Mouse (Mus musculus) gastrocnemius, adult 18-20 months (tissue): Measurements from ENCODE around the gene Naif1. TPM values are rescaled to one million over a fixed set of nuclear protein-coding genes. Genes with fewer than 3 reads are reported as not detected.

Experiments
- DNase-seq: peaks from one replicate; pipeline ENCODE4 v3.0.0; 2021; ENCODE audit warnings: low spot score
- total RNA-seq, 2 experiments: library from RNA; stranded (reverse); gene quantifications; 2 replicates each; pipeline ENCODE4 v1.2.3; 2021

The Naif1 gene
- total RNA-seq, 2 experiments from 2014 or later = 2.6 to 3.0 TPM

- no peak for DNase-seq
Measured at GRCm38 (mm10) chr2:32426141-32426540, 24.1 kb upstream of the Naif1 start.

- DNase-seq = no peak
Measured at GRCm38 (mm10) chr2:32427720-32428119, 22.5 kb upstream of the Naif1 start.

- no peak for DNase-seq
Measured at GRCm38 (mm10) chr2:32428262-32428722, 22.0 kb upstream of the Naif1 start.

GRCm38 (mm10) chr2:32429215-32429891, 20.9 kb upstream of the Naif1 start:
- no peak for DNase-seq

GRCm38 (mm10) chr2:32430701-32431676, 19.3 kb upstream of the Naif1 start:
- DNase-seq = peak; percentile 81

DNA sequence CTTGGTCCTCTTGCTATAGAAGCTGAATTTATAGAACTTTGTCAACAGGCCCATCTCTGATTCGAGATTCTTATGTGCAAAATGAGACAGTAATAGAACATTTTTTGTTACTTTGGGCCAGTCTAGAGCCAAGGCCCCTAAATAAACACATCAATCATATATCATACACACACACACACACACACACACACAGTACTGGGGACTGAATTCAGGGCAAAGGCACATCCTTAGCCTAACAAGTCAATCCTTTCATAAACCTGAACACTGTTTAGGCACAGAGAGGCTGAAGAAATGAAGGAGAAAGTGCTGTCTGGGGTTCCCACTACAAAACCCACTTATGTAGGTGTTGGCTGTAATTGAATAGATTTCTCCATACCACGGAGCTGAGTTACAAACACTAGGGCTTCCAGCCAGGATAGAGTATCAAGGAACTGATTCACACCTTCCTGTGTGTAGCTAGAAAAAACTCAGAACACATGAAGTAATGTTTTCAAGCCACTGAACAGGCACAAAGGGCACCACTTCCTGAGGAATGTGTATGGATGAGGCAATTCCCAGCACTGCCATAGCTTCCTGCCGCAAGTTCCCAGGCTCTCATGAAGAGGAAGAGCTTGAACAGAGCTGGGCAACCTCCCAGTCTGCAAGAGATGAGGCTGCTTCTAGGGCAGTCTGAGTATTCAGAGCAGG, 13.4 kb upstream of the Naif1 start:
- no peak for DNase-seq

- DNase-seq = no peak
Measured at GRCm38 (mm10) chr2:32437612-32438166, 12.6 kb upstream of the Naif1 start.

GRCm38 (mm10) chr2:32438733-32439132, 11.5 kb upstream of the Naif1 start:
- DNase-seq = no peak

DNA sequence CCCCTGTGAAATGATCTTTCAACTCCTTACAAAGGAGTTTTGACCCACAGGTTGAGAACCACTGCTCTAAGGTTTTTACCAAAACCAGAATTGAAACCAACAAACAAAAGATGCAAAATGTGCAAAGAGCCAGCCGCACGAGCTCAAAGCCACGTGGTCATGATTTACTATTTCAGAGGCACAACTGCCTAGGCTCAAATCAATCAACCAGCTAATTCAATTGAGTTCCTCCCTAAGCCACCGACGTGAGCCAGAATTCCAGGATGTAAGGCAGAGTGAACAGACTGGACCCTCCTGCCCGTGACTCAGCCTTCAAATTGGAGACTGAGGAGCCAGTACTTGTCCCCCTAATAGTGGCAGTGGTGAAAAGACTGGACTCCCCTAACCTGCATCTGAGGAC, 11.1 kb upstream of the Naif1 start:
- no peak for DNase-seq

DNA sequence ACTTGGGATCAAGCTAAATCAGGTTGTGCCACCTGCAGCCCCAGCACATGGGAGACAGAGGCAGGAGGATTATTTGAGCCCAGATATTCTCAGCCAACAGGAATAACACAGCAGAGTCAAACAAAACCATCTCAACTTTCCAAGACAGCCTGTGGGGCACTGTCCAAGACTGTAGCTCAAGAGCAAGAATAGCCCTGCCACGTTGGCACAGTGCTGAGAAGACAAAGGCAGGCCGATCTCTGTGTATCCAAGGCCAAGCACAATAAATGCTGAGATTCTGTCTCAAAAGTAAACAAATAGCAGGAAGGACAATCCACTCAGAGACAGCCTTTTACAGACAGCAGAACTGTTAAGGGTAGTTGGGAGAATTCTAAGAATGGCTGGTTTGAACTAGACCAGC, 10.1 kb upstream of the Naif1 start:
- DNase-seq = no peak

GRCm38 (mm10) chr2:32440632-32441031, 9.6 kb upstream of the Naif1 start:
- no peak for DNase-seq

DNA sequence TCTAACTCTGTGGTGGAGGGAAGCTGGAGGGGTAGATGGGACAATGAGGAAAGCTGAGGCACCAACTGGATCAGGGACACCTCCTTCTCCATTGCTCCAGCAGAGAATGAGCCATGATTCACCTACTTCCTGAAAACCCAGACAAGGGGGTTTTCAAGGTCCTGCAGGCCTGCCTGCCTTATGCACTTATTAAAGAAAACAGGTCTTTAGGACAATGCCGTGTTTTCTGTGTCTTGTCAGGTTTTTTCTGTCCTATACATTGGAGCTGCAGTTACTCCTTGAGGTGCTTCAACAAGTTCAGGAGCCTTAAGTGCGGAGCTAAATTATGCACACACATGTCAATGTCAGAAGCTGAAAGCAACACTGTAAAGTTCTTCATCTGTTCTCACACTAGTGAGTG, 8.7 kb upstream of the Naif1 start:
- DNase-seq = no peak

DNA sequence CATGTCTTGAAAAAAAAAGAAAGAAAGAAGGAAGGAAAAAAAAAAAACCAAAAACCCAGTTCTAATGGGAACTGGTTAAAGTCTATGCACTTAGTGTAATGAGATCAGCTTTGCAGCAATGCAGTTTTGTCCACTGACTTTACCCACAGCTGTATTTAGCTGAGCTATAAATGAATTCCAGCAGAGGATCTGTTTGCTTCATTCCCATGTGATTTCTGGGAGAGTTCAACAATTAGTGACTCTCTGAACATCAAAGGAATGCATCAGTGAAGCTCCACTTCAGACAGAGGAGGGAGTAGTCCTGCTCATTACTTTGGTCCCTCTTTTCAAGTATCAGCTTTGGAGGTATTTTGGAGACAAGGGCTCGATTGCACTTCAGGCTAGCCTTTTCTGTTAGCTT, 4.7 kb upstream of the Naif1 start:
- no peak for DNase-seq

- DNase-seq = no peak
Measured at GRCm38 (mm10) chr2:32447264-32447936, 2.9 kb upstream of the Naif1 start.

GRCm38 (mm10) chr2:32448480-32448879, 1.8 kb upstream of the Naif1 start:
- no peak for DNase-seq

DNA sequence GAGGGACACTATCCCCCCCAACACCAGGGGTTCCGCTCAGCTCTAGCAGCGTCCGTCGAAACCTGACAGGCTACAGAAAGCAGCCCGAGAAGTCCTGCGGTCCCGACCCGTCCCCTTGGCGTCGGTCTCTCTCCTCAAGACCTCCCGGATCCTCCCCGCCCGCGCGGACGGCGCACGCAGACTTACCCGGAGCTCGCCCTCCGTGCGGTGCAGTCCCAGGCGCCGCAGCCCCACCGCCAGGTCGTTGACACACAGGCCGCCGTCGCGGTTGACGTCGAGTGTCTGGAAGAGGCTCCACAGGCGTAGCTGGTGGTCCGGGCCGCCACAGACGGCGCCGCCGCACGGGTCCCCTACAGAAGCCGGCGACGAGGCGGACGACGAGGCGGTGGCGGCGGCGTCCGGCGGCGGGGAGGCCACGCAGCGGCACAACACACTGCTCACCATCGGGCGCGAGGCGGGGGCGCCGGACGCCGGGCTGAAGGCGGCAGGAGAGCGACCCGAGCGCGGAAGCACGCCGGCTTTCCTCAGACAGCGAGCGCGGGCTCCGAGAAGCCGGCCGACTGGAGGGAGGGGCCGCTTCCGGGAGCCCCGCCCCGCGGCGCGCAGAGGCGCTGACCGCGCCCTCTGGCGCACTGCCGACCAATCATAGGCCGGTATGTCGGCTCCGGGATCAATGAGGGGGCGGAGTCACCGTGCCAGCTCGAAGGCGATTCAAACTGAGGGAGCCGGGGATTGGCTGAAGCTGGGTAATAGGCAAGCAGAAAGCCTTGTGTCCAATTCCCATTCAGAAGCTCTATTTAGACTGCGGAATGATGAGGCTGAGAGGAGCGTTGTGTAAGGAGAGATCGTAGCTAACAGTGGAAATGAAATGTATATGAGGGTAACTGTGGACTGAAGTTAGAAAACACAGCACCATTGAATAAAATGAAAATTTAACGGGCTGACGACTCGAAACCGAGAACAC, 906 bp downstream of the Naif1 start, which contains the start of gene Slc25a25:
Gene Slc25a25, minus strand, starts transcription at position 565 of the 964 bp plus-strand sequence.
- peak; percentile 98 for DNase-seq

- peak; percentile 99 for DNase-seq
Measured at GRCm38 (mm10) chr2:32451870-32452372, 1.7 kb downstream of the Naif1 start.

DNA sequence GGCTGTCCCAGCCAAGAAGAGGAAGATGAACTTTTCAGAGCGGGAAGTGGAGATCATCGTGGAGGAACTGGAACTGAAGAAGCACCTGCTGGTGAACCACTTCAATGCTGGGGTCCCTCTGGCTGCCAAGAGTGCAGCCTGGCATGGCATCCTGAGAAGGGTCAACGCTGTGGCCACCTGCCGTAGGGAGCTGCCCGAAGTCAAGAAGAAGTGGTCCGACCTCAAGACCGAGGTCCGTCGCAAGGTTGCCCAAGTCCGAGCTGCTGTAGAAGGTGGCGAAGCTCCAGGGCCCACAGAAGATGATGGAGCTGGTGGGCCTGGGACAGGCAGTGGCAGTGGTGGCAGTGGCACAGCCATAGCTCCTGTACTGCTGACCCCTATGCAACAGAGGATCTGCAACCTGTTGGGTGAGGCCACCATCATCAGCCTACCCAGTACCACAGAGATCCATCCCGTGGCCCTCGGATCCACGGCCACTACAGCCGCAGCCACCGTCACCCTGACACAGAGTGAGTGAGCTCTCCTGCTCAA, 2.2 kb downstream of the Naif1 start:
- no peak for DNase-seq

- DNase-seq = no peak
Measured at GRCm38 (mm10) chr2:32453641-32454303, 3.5 kb downstream of the Naif1 start.
